Mouse (Mus musculus): ENCODE measurements around the gene Plppr2. TPM values are rescaled to one million over a fixed set of nuclear protein-coding genes. Genes with fewer than 3 reads are reported as not detected.

The Plppr2 gene
- total and polyA plus RNA-seq, 3 experiments: 1.3 to 13.9 TPM; not detected in 1

DNA sequence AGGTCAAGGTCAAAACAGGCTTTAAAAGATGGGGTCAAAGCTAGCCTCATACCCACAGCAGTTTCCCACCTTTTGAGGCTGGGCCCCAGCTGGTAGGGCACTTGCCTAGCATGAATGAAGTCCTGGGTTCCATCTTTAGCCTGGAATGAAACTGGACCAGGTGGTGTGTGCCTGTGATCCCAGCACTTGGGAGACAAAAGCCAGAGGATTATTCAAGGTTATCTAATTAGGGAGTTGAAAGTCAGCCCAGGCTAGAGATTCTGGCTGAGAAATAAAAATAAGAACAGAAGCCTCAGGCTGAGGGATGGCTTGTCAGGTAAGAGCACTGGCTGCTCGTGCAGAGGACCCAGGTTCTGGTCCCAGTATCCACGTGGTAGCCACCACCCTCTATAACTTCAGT lies 4.8 kb upstream of the Plppr2 start:
- TF ChIP-seq SIN3A (IDR thresholded peaks at IDR 0.05; ENCODE audit: low read length): 0 out of 2 replicates have a peak, but pooled peaks have one; percentile 40
- TF ChIP-seq MAX (IDR thresholded peaks at IDR 0.05; ENCODE audit: low read length): 0 out of 2 replicates have a peak, but pooled peaks have one; percentile 25
- no peak for TF ChIP-seq MEF2A (IDR thresholded peaks at IDR 0.05; ENCODE audit: extremely low read depth, insufficient replicate concordance, low read depth, low read length, poor library complexity, severe bottlenecking)
- Histone ChIP-seq H3K27ac (ENCODE audit: control insufficient read depth, low read depth, low read length) (no peak overlapping the region), H3K27me3 (ENCODE audit: control insufficient read depth in 1 of 2, insufficient read depth in 2 of 2, low read length in 2 of 2) (no peaks in the 10 kb centered on the region), H3K4me3 (ENCODE audit: control insufficient read depth in 1 of 2, insufficient read depth in 1 of 2, low read depth in 2 of 2, low read length in 2 of 2) (no peak overlapping the region), H3K9ac (ENCODE audit: control insufficient read depth, low read depth, low read length, poor library complexity, severe bottlenecking) (no peak overlapping the region), H3K4me1 (ENCODE audit: control insufficient read depth in 1 of 2, insufficient read depth in 2 of 2, low read length in 2 of 2) (peaks cover 17 to 29% of the 10 kb centered on the region in 2 experiments), H3K9me3 (replicated peaks; ENCODE audit: insufficient read depth, low read length) (no peaks in the 10 kb centered on the region), H3K79me2 (ENCODE audit: control insufficient read depth, insufficient read depth, low read length, poor library complexity) (no peaks in the 10 kb centered on the region), H3K36me3 (ENCODE audit: control insufficient read depth in 1 of 2, insufficient read depth in 2 of 2, low read length in 2 of 2) (peaks cover 0 to 23% of the 10 kb centered on the region in 2 experiments; a peak in 2 of 4 replicates)
- DNase-seq (ENCODE audit: low read depth, low spot score): no peak

DNA sequence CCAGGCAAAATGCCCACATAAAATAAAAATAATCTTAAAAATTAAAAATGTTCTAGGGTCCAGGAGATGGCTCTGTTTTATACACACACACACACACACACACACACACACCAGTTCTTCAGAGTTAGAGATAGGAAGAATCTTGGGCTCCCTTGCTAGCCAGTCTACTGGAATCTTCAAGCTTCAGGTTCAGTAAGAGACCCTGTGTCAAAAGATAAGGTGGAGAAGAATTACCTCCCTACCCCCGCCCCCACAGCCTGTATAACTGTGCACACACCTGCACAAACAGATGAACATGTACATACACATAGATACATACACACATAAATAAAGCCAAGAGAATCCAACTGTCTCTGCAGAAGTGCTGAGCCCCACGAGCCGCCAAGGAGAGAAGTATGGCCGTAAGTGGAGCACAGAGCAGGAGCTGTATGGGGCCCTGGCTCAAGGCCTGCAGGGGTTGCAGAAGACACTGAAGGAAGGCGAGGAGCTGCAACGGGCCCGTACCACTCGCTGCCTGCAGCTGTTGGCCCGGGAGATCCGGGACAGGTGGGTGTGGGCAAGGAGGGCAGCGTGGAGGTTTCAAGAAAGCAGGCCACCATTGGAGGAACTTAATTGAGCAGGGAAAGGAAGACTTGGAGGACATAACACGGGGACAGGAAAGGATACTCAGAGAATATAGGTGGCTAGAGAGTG lies 4.2 kb upstream of the Plppr2 start:
- H3K9me3 ChIP-seq (replicated peaks; ENCODE audit: insufficient read depth, low read length): no peaks in the 10 kb centered on the region
- H3K36me3 ChIP-seq (ENCODE audit: control insufficient read depth in 1 of 2, insufficient read depth in 2 of 2, low read length in 2 of 2): peaks cover 0 to 23% of the 10 kb centered on the region in 2 experiments; a peak in 2 of 4 replicates
- no peaks in the 10 kb centered on the region for H3K27me3 ChIP-seq (ENCODE audit: control insufficient read depth in 1 of 2, insufficient read depth in 2 of 2, low read length in 2 of 2)
- peaks cover 17 to 29% of the 10 kb centered on the region in 2 experiments for H3K4me1 ChIP-seq (ENCODE audit: control insufficient read depth in 1 of 2, insufficient read depth in 2 of 2, low read length in 2 of 2)
- no peak for TF ChIP-seq HCFC1 (IDR thresholded peaks at IDR 0.05; ENCODE audit: low read depth, low read length)
- TF ChIP-seq EP300 (IDR thresholded peaks at IDR 0.05; ENCODE audit: low read depth in 1 of 2, low read length in 2 of 2): peak; percentile 31 to 78; a peak in 3 of 4 replicates
- TF ChIP-seq GATA1 (IDR thresholded peaks at IDR 0.05; ENCODE audit: low read depth, low read length): peak; percentile 73
- peak; percentile 59 for TF ChIP-seq TAL1 (IDR thresholded peaks at IDR 0.05; ENCODE audit: low read length)
- TF ChIP-seq RAD21 (IDR thresholded peaks at IDR 0.05; ENCODE audit: low read depth, low read length): no peak
- TF ChIP-seq ZKSCAN1 (IDR thresholded peaks at IDR 0.05; ENCODE audit: low read depth, low read length): no peak
- TF ChIP-seq POLR2A (IDR thresholded peaks at IDR 0.05; ENCODE audit: control insufficient read depth in 1 of 2, insufficient read depth in 1 of 2, low read depth in 1 of 2, low read length in 2 of 2, poor library complexity in 1 of 2): no peak
- no peak for TF ChIP-seq SMC3 (IDR thresholded peaks at IDR 0.05; ENCODE audit: low read depth, low read length)
- TF ChIP-seq MYC (IDR thresholded peaks at IDR 0.05; ENCODE audit: low read depth, low read length): no peak
- TF ChIP-seq CHD1 (IDR thresholded peaks at IDR 0.05; ENCODE audit: low read depth, low read length): no peak
- TF ChIP-seq MEF2A (IDR thresholded peaks at IDR 0.05; ENCODE audit: extremely low read depth, insufficient replicate concordance, low read depth, low read length, poor library complexity, severe bottlenecking): no peak
- TF ChIP-seq MAFK (IDR thresholded peaks at IDR 0.05; ENCODE audit: borderline replicate concordance, low read depth, low read length): no peak
- TF ChIP-seq E2F4 (IDR thresholded peaks at IDR 0.05; ENCODE audit: borderline replicate concordance, low read depth, low read length): no peak
- TF ChIP-seq KAT2A (conservative IDR thresholded peaks at IDR 0.05; ENCODE audit: low read depth, low read length): no peak
- TF ChIP-seq POLR2AphosphoS2 (IDR thresholded peaks at IDR 0.05; ENCODE audit: low read length): no peak
- TF ChIP-seq USF2 (IDR thresholded peaks at IDR 0.05; ENCODE audit: borderline replicate concordance in 1 of 2, insufficient read depth in 1 of 2, low read depth in 1 of 2, low read length in 2 of 2): no peak
- TF ChIP-seq TCF12 (IDR thresholded peaks at IDR 0.05; ENCODE audit: low read depth, low read length): peak; percentile 79
- peak; percentile 18; the same call in 1 of the 2 replicates for TF ChIP-seq MAZ (IDR thresholded peaks at IDR 0.05; ENCODE audit: low read depth, low read length)
- no peaks in the 10 kb centered on the region for H3K79me2 ChIP-seq (ENCODE audit: control insufficient read depth, insufficient read depth, low read length, poor library complexity)
- peak; percentile 65 for DNase-seq (ENCODE audit: low read depth, low spot score)
- H3K4me3 ChIP-seq (ENCODE audit: control insufficient read depth in 1 of 2, insufficient read depth in 1 of 2, low read depth in 2 of 2, low read length in 2 of 2): no peak overlapping the region
- no peak overlapping the region for H3K9ac ChIP-seq (ENCODE audit: control insufficient read depth, low read depth, low read length, poor library complexity, severe bottlenecking)
- no peak overlapping the region for H3K27ac ChIP-seq (ENCODE audit: control insufficient read depth, low read depth, low read length)
